Mouse (Mus musculus) megakaryocyte, embryonic 14.5 days (primary cell): ENCODE data around the gene Ino80d. TPM values are rescaled to one million over a fixed set of nuclear protein-coding genes. Genes with fewer than 3 reads are reported as not detected.

Experiments
- H3K27me3 ChIP-seq: replicated peaks from 2 replicates; pipeline ENCODE3; 2012; ENCODE audit warnings: inconsistent platforms
- H3K36me3 ChIP-seq: replicated peaks from 2 replicates; pipeline ENCODE3; 2012; ENCODE audit warnings: low read length, inconsistent platforms, mixed read lengths
- H3K4me1 ChIP-seq: 2 replicates; pipeline ENCODE4 v1.6.1; 2012; ENCODE audit warnings: inconsistent platforms
- H3K4me3 ChIP-seq: replicated peaks from 2 replicates; pipeline ENCODE3; 2012; ENCODE audit warnings: moderate library complexity, mild to moderate bottlenecking, inconsistent platforms
- H3K9me3 ChIP-seq: 2 replicates; pipeline ENCODE4 v1.6.1; 2012; ENCODE audit warnings: inconsistent platforms
- FLI1 ChIP-seq: IDR thresholded peaks from 2 replicates; pipeline ENCODE4 v1.6.1; 2012; ENCODE audit warnings: low read length, inconsistent platforms, mixed read lengths
- GATA1 ChIP-seq: IDR thresholded peaks from 3 replicates; pipeline ENCODE4 v1.6.1; 2012; ENCODE audit warnings: mixed read lengths, low read length, inconsistent platforms, borderline replicate concordance
- polyA plus RNA-seq: library from polyadenylated mRNA; stranded (reverse); fragments of >175 nt; gene quantifications from 2 replicates; pipeline ENCODE4 v1.2.3, GENCODE M21; 2012; ENCODE audit warnings: low replicate concordance; ENCODE audit not compliant: insufficient read depth

Gene Ino80d
- polyA plus RNA-seq, 1 experiment, result 2.3 TPM

DNA sequence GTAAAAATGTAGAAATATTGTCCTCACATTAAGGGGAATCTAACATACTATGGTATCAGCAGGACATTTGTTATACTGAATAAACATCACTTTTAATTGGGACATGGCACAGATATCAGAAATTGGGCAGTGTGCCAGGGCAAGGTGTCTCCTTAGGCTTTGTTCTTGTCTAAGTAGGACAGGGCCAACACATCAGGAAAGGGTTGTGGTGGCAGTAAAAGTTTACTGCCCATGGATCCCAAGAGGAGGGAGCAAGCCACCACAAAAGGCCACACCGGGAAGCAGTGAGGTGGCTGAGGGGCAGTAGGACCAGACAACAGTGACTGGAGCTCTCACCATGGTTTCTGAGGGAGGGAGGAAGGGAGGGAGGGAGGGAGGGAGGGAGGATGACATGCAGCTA, 121.1 kb downstream of the Ino80d start:
- peaks cover 22% of the 10 kb centered on the region for H3K4me1 ChIP-seq
- H3K27me3 ChIP-seq, result no peaks in the 10 kb centered on the region
- TF ChIP-seq GATA1 (no peak), FLI1 (no peak)
- no peaks in the 10 kb centered on the region for H3K36me3 ChIP-seq
- peaks cover 22% of the 10 kb centered on the region for H3K9me3 ChIP-seq
- no peak overlapping the region for H3K4me3 ChIP-seq

DNA sequence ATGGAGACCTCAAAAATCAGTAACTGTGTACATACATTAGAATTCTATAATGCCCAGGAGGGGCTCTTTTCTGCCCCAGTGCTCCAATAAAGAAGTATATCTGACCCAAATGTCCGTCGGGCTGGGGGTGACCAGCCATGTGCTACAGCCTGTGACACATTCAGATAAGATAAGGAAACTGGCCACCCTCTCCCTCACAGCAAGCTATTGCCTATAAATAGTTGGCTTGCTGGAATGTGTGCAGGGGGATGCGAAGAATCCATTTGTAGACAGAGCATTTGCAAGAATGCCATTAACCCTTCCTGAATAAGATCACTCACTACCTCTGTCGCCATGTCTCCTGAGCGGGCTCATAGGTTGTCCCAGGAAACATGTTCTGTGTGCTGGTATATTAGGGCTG, 121.8 kb downstream of the Ino80d start:
- TF ChIP-seq GATA1, result no peak
- TF ChIP-seq FLI1, result no peak
- Histone ChIP-seq H3K9me3 (peaks cover 22% of the 10 kb centered on the region), H3K4me3 (no peak overlapping the region), H3K4me1 (peaks cover 29% of the 10 kb centered on the region), H3K27me3 (no peaks in the 10 kb centered on the region), H3K36me3 (no peaks in the 10 kb centered on the region)

DNA sequence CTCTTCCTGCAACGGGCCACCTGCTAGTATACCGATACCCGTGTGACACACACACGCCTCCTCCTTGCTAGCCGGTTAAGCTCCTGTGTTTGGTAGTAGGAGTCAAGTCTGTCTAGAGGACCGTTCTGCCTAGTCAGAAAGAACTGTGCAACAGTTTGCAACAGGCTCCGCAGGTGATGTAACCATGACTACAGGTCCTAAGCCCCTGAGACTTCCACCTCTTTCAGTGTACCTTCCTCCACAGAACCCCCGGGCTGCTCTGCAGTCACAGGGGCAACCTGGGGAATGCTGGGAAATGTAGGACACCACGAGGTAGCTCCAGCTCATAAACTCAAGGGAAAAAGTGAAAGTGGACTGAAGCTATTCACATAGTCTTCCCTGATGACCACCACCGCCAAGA, 123.4 kb downstream of the Ino80d start:
- Histone ChIP-seq H3K27me3 (no peaks in the 10 kb centered on the region), H3K4me1 (peaks cover 40% of the 10 kb centered on the region), H3K4me3 (no peak overlapping the region), H3K9me3 (peaks cover 22% of the 10 kb centered on the region), H3K36me3 (no peaks in the 10 kb centered on the region)
- TF ChIP-seq GATA1, result no peak
- TF ChIP-seq FLI1, result no peak

DNA sequence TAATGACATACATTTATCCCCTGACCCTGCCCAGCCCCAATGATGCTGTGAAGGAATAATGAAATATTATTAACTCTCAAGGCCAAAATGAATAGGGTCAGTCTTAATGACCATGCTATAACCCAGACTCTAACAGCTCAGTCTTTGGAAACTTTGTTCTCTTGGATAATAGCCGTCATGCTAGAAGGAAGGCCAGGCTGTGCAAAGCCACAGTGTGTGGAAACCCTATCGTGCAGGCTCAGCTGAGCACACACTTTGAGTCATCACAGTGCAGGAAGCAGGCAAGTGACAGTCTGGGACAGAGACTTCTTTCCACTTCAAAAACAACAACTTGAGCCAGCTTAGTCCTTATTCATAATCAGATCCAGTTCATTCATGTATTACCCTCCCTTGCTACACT, 126.9 kb downstream of the Ino80d start:
- TF ChIP-seq FLI1 (no peak), GATA1 (no peak)
- Histone ChIP-seq H3K27me3 (peaks cover 3% of the 10 kb centered on the region), H3K4me3 (peak overlapping the region; percentile 46), H3K4me1 (peaks cover 38% of the 10 kb centered on the region), H3K36me3 (no peaks in the 10 kb centered on the region), H3K9me3 (no peaks in the 10 kb centered on the region)

DNA sequence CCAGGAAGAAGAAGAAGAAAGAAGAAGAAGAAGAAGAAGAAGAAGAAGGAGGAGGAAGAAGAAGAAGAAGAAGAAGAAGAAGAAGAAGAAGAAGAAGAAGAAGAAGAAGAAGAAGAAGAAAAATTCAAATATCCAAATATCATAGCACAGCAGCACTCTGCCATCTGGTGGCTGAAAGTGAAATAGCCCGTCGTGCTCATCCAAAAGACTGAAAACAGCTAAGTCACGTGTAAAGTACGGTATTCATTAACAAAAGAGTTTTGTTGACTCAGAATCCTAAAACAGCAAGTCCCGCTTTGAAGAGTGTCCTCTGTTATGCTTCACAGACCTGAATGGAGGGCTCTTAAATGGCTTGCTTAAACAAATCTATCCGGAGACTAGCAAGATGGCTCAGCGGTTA, 128.2 kb downstream of the Ino80d start:
- TF ChIP-seq GATA1, result no peak
- no peak for TF ChIP-seq FLI1

DNA sequence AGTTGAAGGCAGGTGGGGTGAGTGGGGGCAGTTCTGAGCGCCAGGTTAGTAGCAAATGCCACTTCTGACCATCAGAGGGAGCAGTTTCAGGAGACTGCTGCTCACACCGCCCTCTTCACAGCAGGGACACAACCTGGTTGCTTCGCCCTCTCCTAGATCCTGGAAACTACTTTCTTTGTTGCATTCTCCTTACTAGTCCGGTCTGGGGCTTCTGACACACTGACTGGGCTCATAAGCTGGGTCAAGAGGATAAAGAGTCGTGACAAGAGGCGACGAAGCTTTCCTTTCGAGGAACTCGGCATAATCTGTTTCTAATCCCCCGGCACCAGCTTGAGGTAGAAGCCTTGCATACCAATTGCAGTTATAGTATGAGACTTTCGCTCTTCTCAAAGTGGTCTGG, 129.9 kb downstream of the Ino80d start:
- Histone ChIP-seq H3K4me1 (peaks cover 34% of the 10 kb centered on the region), H3K36me3 (no peaks in the 10 kb centered on the region), H3K4me3 (peak overlapping the region; percentile 73), H3K27me3 (peaks cover 7% of the 10 kb centered on the region), H3K9me3 (no peaks in the 10 kb centered on the region)
- no peak for TF ChIP-seq FLI1
- no peak for TF ChIP-seq GATA1

More for the DNA sequence above, 128.2 kb downstream of the Ino80d start:
- Histone ChIP-seq H3K27me3 (peaks cover 7% of the 10 kb centered on the region), H3K4me3 (peak overlapping the region; percentile 72), H3K9me3 (no peaks in the 10 kb centered on the region), H3K36me3 (no peaks in the 10 kb centered on the region), H3K4me1 (peaks cover 34% of the 10 kb centered on the region)

DNA sequence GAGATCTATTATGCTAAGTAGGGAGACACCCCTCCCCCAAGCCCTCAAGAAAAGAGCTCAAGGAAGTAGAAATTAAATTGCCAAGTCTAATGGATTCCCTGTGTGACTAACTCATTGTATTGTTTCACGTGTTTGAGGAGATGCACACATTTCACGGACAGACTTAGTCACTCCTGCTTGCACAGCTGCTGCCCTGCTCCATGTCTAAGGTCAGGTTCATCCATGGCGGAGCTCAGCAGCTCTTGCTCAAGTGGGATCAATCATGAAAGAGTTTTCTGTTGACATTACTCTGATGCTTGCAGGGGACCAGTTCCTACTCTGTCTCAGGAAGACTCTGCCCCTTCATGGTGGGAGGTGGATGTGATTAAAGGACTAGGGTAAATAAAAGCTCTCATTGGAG, 137.7 kb downstream of the Ino80d start:
- Histone ChIP-seq H3K4me3 (no peak overlapping the region), H3K4me1 (no peaks in the 10 kb centered on the region), H3K36me3 (no peaks in the 10 kb centered on the region), H3K9me3 (0 out of 2 replicates have a peak, but pooled peaks cover 2% of the 10 kb centered on the region), H3K27me3 (peaks cover 1% of the 10 kb centered on the region)
- no peak for TF ChIP-seq FLI1
- TF ChIP-seq GATA1, result no peak

DNA sequence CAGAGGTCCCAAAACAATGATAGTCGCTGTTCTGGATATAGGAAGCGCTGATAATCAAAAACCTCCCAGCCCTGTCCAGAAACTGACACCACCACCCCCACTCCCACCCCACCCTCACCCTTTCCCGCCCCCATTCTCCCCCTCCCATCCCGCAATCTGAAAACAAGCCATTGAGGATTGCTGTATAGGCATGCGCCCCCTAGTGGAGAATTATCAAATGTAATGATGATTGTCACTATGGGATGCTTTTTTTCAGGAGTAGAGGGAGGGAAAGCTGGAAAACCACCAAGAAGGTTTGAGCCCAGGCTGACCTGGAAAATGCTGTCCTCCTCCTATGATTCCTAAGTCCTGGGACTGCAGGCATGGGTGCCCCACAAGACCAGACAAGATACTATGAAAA, 147.6 kb downstream of the Ino80d start:
- TF ChIP-seq GATA1, result no peak
- TF ChIP-seq FLI1, result no peak
- no peaks in the 10 kb centered on the region for H3K9me3 ChIP-seq
- no peak overlapping the region for H3K4me3 ChIP-seq
- H3K27me3 ChIP-seq, result peaks cover 7% of the 10 kb centered on the region
- H3K36me3 ChIP-seq, result no peaks in the 10 kb centered on the region
- H3K4me1 ChIP-seq, result no peaks in the 10 kb centered on the region

DNA sequence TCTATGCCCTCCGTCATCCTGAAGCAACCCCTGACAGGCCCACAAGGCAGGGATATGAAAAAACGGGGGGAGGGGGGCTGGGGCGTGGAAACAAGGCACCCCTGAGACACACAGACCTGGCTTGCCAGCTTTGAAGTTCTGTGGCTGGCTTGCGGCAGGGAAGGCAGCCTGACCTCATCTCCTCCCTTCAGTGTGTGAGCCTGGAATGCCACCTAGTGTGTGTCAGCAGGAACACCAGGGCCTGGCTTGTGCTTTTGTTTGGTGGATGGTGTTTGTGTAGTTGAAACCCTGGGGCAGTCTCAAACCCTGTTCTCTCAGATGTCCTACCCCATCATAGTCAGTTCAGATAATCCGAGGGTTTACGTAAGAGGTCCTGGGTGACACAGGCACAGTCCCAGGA, 150.2 kb downstream of the Ino80d start:
- H3K4me1 ChIP-seq, result no peaks in the 10 kb centered on the region
- no peaks in the 10 kb centered on the region for H3K36me3 ChIP-seq
- H3K9me3 ChIP-seq, result no peaks in the 10 kb centered on the region
- no peak overlapping the region for H3K4me3 ChIP-seq
- TF ChIP-seq GATA1 (no peak), FLI1 (no peak)
- peaks cover 16% of the 10 kb centered on the region for H3K27me3 ChIP-seq

DNA sequence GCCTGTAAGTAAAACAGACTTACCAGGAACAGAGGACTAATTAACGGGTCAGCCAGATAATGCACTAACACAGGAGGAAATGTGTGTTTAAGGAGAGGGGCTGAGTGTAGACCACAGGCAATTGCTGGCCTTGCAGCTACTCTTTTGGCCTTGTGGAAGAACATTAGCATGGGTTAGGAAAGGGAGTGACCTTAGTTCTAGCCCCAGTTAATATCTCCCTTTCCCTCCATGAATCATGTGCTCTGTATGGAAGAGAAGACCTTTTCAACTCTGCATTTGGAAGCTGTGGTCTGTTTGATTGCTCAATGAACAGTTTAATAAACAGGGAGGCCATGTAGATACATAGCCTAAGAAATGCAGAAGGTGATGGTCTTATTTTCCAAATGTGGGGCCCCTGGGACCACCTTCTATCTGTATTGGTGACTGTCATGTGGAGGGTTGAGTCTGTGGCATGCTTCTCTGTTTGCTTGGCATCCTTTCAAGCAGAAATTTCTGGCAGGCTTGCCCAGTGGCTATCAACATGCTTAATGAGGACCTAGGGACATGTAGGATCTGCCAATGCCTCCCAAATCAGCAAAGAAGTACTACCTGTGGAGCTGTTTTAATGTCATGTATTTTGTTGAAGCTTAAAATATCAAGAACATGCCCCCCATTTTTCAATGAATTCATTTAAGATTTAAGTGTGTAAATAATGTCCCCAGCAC, 157.4 kb downstream of the Ino80d start:
- TF ChIP-seq FLI1 (no peak), GATA1 (no peak)
- Histone ChIP-seq H3K36me3 (no peaks in the 10 kb centered on the region), H3K4me3 (no peak overlapping the region), H3K9me3 (no peaks in the 10 kb centered on the region), H3K27me3 (peaks cover 16% of the 10 kb centered on the region), H3K4me1 (no peaks in the 10 kb centered on the region)
